Mouse (Mus musculus) myocyte (in vitro differentiated cells): ENCODE results near the gene Trim9. TPM values are rescaled to one million over a fixed set of nuclear protein-coding genes. Genes with fewer than 3 reads are reported as not detected.

Experiments used
- H3K27me3 ChIP-seq: one replicate; pipeline ENCODE4 v1.6.1; 2011; ENCODE audit not compliant: control insufficient read depth, insufficient read depth, insufficient read length
- H3K36me3 ChIP-seq: one replicate; pipeline ENCODE4 v1.6.1; 2011; ENCODE audit not compliant: control insufficient read depth, insufficient read depth
- H3K4me2 ChIP-seq: one replicate; pipeline ENCODE4 v1.6.1; 2011; ENCODE audit warnings: low read depth, control low read depth
- H3K4me3 ChIP-seq: one replicate; pipeline ENCODE4 v1.5.1; 2011; ENCODE audit warnings: mild to moderate bottlenecking, control low read depth, moderate library complexity
- H3K79me2 ChIP-seq: one replicate; pipeline ENCODE4 v1.6.1; 2011; ENCODE audit not compliant: control insufficient read depth, insufficient read depth
- H3ac ChIP-seq: one replicate; pipeline ENCODE4 v1.6.1; 2011; ENCODE audit not compliant: control insufficient read depth, insufficient read length
- CEBPB ChIP-seq: IDR thresholded peaks from 2 replicates; pipeline ENCODE4 v1.6.1; 2011; ENCODE audit warnings: mild to moderate bottlenecking, moderate library complexity; ENCODE audit not compliant: poor library complexity, insufficient read depth, severe bottlenecking
- E2F4 ChIP-seq: IDR thresholded peaks from one replicate; pipeline ENCODE4 v1.6.1; 2011; ENCODE audit warnings: mild to moderate bottlenecking, control low read depth, moderate library complexity; ENCODE audit not compliant: insufficient read depth
- MAX ChIP-seq: IDR thresholded peaks from one replicate; pipeline ENCODE4 v1.6.1; 2011; ENCODE audit warnings: low read depth, mild to moderate bottlenecking, control low read depth
- MYOD1 ChIP-seq, 3 experiments: IDR thresholded peaks; one replicate each; pipeline ENCODE4 v1.6.1; 2011; ENCODE audit warnings: control low read depth in 2 of 3, low read depth in 2 of 3, mild to moderate bottlenecking in 2 of 3, moderate library complexity in 1 of 3; ENCODE audit not compliant: insufficient read length in 2 of 3, control insufficient read depth in 1 of 3
- MYOG ChIP-seq, 3 experiments: IDR thresholded peaks; one replicate each; pipeline ENCODE4 v1.6.1; 2011; ENCODE audit warnings: control low read depth in 2 of 3, low read depth in 2 of 3, mild to moderate bottlenecking in 2 of 3; ENCODE audit not compliant: insufficient read length in 2 of 3, control insufficient read depth in 1 of 3, insufficient read depth in 1 of 3
- POLR2A ChIP-seq: IDR thresholded peaks from one replicate; pipeline ENCODE4 v1.6.1; 2011; ENCODE audit warnings: low read depth, mild to moderate bottlenecking, control low read depth, moderate library complexity; ENCODE audit not compliant: insufficient read length
- POLR2AphosphoS2 ChIP-seq: IDR thresholded peaks from one replicate; pipeline ENCODE4 v1.6.1; 2011; ENCODE audit warnings: low read depth, control low read depth; ENCODE audit not compliant: insufficient read length
- REST ChIP-seq: IDR thresholded peaks from one replicate; pipeline ENCODE4 v1.6.1; 2011; ENCODE audit warnings: mild to moderate bottlenecking, control low read depth, moderate library complexity; ENCODE audit not compliant: insufficient read depth, insufficient read length
- SRF ChIP-seq: IDR thresholded peaks from one replicate; pipeline ENCODE4 v1.6.1; 2011; ENCODE audit warnings: low read depth; ENCODE audit not compliant: control insufficient read depth, insufficient read length
- TCF12 ChIP-seq: IDR thresholded peaks from one replicate; pipeline ENCODE4 v1.6.1; 2011; ENCODE audit warnings: mild to moderate bottlenecking, control low read depth; ENCODE audit not compliant: poor library complexity, insufficient read depth, severe bottlenecking
- TCF3 ChIP-seq: IDR thresholded peaks from one replicate; pipeline ENCODE4 v1.6.1; 2011; ENCODE audit warnings: low read depth, control low read depth; ENCODE audit not compliant: insufficient read length
- USF1 ChIP-seq: IDR thresholded peaks from one replicate; pipeline ENCODE4 v1.6.1; 2011; ENCODE audit warnings: low read depth, mild to moderate bottlenecking, control low read depth, moderate library complexity
- polyA plus RNA-seq: library from polyadenylated mRNA; unstranded; fragments of >200 nt; fragmentation: generic; extraction: Trizol; gene quantifications from one replicate; pipeline ENCODE4 v1.2.1, GENCODE M21; 2012; ENCODE audit warnings: missing spikeins

The Trim9 gene
- polyA plus RNA-seq, 1 experiment: not detected

GRCm38 (mm10) chr12:70212501-70212900 is 134.9 kb downstream of the Trim9 start:
- H3ac ChIP-seq: no peak overlapping the region
- H3K36me3 ChIP-seq: no peaks in the 10 kb centered on the region
- H3K4me3 ChIP-seq: no peak overlapping the region
- H3K4me2 ChIP-seq: no peak overlapping the region
- H3K27me3 ChIP-seq: peaks cover 16% of the 10 kb centered on the region
- no peak for TF ChIP-seq POLR2AphosphoS2
- no peak for TF ChIP-seq E2F4
- no peaks in the 10 kb centered on the region for H3K79me2 ChIP-seq

GRCm38 (mm10) chr12:70208214-70208613 is 139.2 kb downstream of the Trim9 start:
- no peak for TF ChIP-seq SRF
- no peak for TF ChIP-seq USF1
- H3ac ChIP-seq: no peak overlapping the region
- no peaks in the 10 kb centered on the region for H3K79me2 ChIP-seq
- peaks cover 22% of the 10 kb centered on the region for H3K27me3 ChIP-seq
- no peaks in the 10 kb centered on the region for H3K36me3 ChIP-seq
- H3K4me2 ChIP-seq: no peak overlapping the region
- no peak overlapping the region for H3K4me3 ChIP-seq

GRCm38 (mm10) chr12:70204433-70204832 is 143.0 kb downstream of the Trim9 start:
- no peak overlapping the region for H3ac ChIP-seq
- no peaks in the 10 kb centered on the region for H3K36me3 ChIP-seq
- TF ChIP-seq MYOG (IDR thresholded peaks at IDR 0.05; ENCODE audit: control insufficient read depth in 1 of 3, insufficient read depth in 1 of 3, insufficient read length in 2 of 3, low read depth in 2 of 3): no peak
- TF ChIP-seq USF1: peak; percentile 62
- no peaks in the 10 kb centered on the region for H3K79me2 ChIP-seq
- H3K4me3 ChIP-seq: no peak overlapping the region
- no peak overlapping the region for H3K4me2 ChIP-seq
- peaks cover 22% of the 10 kb centered on the region for H3K27me3 ChIP-seq

GRCm38 (mm10) chr12:70201926-70202529 is 145.4 kb downstream of the Trim9 start:
- no peak overlapping the region for H3ac ChIP-seq
- H3K79me2 ChIP-seq: no peaks in the 10 kb centered on the region
- H3K4me3 ChIP-seq: no peak overlapping the region
- H3K27me3 ChIP-seq: peaks cover 3% of the 10 kb centered on the region
- H3K4me2 ChIP-seq: no peak overlapping the region
- TF ChIP-seq SRF (no peak), MAX (no peak), TCF3 (no peak), MYOG (IDR thresholded peaks at IDR 0.05; ENCODE audit: control insufficient read depth in 1 of 3, insufficient read depth in 1 of 3, insufficient read length in 2 of 3, low read depth in 2 of 3) (no peak), E2F4 (no peak), REST (no peak), MYOD1 (IDR thresholded peaks at IDR 0.05; ENCODE audit: control insufficient read depth in 1 of 3, insufficient read length in 2 of 3, low read depth in 2 of 3) (no peak)
- H3K36me3 ChIP-seq: no peaks in the 10 kb centered on the region

- Histone ChIP-seq H3K79me2 (no peaks in the 10 kb centered on the region), H3K4me2 (no peak overlapping the region), H3K36me3 (no peaks in the 10 kb centered on the region), H3ac (no peak overlapping the region), H3K27me3 (no peaks in the 10 kb centered on the region), H3K4me3 (no peak overlapping the region)
- TF ChIP-seq POLR2A: no peak
- TF ChIP-seq MYOD1 (IDR thresholded peaks at IDR 0.05; ENCODE audit: control insufficient read depth in 1 of 3, insufficient read length in 2 of 3, low read depth in 2 of 3): no peak
- TF ChIP-seq TCF12: no peak
- TF ChIP-seq REST: no peak
These were observed 151.1 kb downstream of the Trim9 start for GRCm38 (mm10) chr12:70196341-70196740.

GRCm38 (mm10) chr12:70195426-70195825 is 152.0 kb downstream of the Trim9 start:
- Histone ChIP-seq H3K27me3 (no peaks in the 10 kb centered on the region), H3K4me2 (no peak overlapping the region), H3K36me3 (no peaks in the 10 kb centered on the region), H3ac (no peak overlapping the region), H3K79me2 (no peaks in the 10 kb centered on the region), H3K4me3 (no peak overlapping the region)
- TF ChIP-seq POLR2A (no peak), REST (no peak), TCF12 (no peak), MYOG (IDR thresholded peaks at IDR 0.05; ENCODE audit: control insufficient read depth in 1 of 3, insufficient read depth in 1 of 3, insufficient read length in 2 of 3, low read depth in 2 of 3) (no peak), SRF (no peak), MAX (no peak), E2F4 (no peak), POLR2AphosphoS2 (no peak), USF1 (no peak), MYOD1 (IDR thresholded peaks at IDR 0.05; ENCODE audit: control insufficient read depth in 1 of 3, insufficient read length in 2 of 3, low read depth in 2 of 3) (no peak), TCF3 (no peak), CEBPB (no peak)

Other genes with a start within 250 kb of the Trim9 start
- gene Nin, start 233.9 kb downstream of the Trim9 start, polyA plus RNA-seq: 5.0 TPM
- gene Abhd12b, start 193.5 kb downstream of the Trim9 start, polyA plus RNA-seq: not detected
- gene Pygl, start 116.1 kb downstream of the Trim9 start, polyA plus RNA-seq: 0.02 TPM
- 11.7 TPM for gene Tmx1, start 105.5 kb upstream of the Trim9 start, polyA plus RNA-seq